Mouse (Mus musculus) ES-Bruce4 (cell line): ENCODE data around the gene Snrnp27.

ENCODE experiments used
- CTCF ChIP-seq: IDR thresholded peaks from one replicate; pipeline ENCODE4 v1.8.1; 2011; ENCODE audit warnings: low read depth, low read length
- EP300 ChIP-seq: IDR thresholded peaks from 2 replicates; pipeline ENCODE4 v1.6.1; 2011; ENCODE audit warnings: low read depth, low read length; ENCODE audit not compliant: insufficient read depth
- POLR2A ChIP-seq: IDR thresholded peaks from one replicate; pipeline ENCODE4 v1.8.1; 2011; ENCODE audit warnings: low read length; ENCODE audit not compliant: insufficient read depth

- TF ChIP-seq CTCF (peak; percentile 33), POLR2A (no peak), EP300 (no peak)
Observed at GRCm38 (mm10) chr6:86670873-86671272, 13.4 kb downstream of the Snrnp27 start.
